Mouse (Mus musculus): Measurements from ENCODE around the gene Spaca3. TPM values are rescaled to one million over a fixed set of nuclear protein-coding genes. Genes with fewer than 3 reads are reported as not detected.

Gene Spaca3
- total RNA-seq (2021), result not detected

DNA sequence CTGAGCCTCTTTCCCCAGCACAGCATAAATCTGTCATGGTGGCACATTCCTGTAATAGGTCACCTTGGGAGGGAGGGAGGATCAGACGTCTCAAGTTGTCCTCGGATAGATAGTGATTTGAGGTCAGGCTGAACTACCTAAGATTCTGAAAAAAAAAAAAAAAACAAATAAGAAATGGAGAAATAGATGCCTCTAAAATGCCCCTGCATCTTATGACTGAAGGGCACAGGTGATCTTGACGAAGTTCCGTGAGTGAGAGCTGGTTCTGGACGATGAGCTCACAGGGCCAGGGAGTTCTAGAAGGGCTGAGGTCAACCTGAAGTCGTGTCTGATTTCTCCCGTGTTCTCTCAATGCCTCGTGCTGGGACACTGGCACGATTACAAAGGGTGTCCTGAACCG is at the start of gene Spaca3:
TSS of gene Spaca3 (plus strand) at position 301 of the 400 bp plus-strand sequence.
- DNase-seq, result no peak

DNA sequence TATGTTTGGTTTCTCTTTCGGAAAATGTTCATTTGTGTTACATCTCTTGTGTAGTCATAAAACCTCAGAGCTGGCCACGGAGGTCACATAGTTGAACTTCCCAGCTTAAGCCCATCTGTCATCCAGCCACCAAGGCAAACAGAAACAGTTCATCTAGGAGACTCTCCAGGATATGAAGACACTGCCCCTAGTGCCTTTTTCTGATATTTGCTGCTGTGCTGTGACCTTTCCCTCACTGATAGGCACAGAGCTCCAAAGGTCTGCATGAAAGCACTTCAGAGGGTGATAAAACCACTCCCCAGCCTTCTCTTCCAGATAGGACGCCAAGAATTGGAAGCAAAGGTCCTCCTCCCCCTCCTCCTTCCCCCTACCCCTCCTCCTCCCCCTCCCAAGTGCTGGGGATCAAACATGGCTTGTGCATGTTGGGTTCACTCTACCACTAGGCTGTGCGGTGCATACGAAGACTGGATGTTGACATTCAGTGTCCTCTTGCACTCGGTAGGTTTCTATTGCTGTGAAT is 49.6 kb upstream of the Spaca3 start:
- DNase-seq, result no peak

DNA sequence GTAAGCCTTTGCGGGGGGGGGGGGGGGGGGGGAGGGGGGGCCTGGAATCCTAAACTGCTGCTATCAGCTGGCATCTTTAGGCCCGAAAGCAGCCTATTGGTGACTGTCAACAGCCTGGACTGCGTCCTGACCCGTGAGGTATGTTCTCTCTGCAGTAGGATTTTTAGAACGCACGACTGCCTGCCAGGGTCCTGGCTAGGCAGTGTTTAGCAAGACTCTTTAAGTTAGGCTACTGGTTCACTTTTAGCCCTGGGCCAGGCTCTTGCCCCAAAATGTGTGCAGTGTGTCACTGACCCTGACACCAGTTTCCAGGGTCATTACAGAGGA is 48.5 kb upstream of the Spaca3 start:
- no peak for DNase-seq

DNA sequence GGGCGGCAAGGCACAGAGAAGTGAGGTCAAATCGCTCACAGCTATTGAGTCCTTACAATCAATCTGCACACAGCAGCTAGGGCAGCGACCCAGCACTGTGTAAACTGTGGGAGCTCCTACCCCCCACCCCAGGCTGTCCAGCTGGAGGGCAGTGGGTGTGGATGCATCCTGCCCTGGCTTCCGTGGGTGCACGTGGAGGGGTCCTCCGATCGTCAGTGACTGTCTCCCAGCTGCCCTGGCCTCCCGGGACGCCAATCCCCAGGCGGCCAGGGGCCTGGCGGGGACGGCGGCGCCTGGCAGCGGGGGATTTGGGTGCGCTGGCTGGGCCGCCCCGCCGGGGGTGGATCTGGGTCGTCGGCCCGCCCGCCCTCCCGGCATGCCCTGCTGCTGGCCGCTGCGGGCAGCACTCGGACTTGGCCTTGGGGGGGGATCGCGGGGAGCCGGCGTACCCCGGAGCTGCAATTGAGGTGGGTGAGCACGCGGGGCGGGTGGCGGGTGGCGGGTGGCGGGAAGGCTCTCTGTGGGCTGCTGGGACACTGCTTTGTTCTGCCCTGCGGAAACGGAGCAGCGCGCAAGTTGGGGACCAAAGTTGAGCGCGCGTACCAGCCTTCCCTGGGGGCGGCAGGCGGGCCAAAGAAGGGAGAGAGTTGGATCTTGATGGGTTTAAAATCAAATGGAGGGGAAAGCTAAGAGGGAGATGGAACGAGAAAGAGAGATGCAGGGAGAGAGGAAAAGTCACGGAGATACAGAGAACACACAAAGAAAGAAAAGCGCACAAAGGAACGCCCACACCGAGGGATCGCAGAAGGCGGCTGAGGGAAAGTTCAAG is 48.0 kb upstream of the Spaca3 start, which contains the start of gene Tmem98:
TSS of gene Tmem98 (plus strand) at position 183 of the 829 bp plus-strand sequence.
- peak; percentile 63 for DNase-seq

DNA sequence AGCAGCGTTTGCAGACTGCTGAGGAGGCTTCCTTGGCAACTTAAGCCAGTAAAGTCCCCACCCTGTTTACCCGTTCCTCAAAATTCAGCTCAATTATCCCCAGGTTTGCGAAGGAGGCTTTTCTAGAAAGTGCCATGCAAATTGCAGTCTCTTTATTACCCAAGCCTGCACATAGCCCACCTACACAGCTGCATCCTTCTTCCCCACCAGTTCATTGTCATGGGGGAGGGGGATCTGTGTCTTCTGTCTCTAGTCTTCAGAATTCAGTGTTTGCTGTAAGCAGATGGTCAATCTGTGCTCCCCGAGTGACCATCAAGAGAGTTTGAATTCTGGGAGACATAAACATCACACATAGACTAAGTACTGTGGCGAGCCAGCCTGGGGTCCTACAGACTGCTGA is 47.0 kb upstream of the Spaca3 start:
- no peak for DNase-seq

DNA sequence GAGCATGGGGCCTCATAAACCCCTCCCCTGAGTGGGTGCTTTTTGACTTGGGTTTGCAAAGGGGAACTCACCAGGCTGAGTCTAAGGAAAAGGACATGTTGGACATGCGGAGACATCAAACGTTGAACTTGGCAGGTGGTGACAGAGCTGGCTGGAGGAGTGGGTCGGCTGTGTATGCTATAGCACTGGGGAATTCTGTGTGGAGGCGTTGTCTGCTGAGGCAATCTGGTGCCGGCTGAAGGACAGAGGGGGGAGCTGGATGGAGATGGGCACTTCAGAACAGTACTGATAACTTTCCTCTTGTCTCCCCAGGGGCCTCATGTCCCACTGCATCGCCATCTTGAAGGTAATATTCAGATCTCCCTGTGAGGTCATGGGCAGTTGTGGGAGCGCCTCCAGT is 42.8 kb upstream of the Spaca3 start:
- DNase-seq, result no peak

DNA sequence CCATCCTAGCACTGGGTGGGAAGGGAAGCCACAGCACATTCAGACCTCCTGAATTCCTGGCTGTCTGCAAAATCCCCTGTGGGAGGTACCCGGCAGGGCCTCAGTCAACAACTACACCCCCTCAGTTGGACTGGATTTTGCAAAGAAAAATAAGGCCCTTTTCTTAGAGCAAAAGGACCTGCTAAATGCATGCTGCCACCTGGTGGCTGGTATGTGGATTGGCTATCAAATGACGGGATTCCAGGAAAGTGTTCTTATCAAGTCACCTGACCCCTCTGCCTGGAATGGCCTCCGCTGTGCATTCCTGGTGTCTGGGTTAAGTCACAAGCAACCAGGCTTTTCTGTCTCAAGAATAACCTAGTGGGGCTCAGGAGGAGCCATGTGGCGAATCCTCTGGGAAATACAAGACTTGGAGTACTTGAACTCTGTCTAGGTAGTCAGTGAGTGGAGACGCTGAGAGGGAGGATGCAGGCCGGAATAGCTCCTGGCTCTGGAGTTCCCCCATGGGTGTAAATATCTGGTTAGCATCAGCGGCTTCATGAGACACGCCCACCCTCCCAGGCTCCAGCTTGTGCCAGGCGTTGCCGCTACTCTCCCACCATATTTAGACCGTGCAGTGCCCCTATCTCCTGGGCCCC is 40.0 kb upstream of the Spaca3 start:
- DNase-seq, result peak; percentile 88

DNA sequence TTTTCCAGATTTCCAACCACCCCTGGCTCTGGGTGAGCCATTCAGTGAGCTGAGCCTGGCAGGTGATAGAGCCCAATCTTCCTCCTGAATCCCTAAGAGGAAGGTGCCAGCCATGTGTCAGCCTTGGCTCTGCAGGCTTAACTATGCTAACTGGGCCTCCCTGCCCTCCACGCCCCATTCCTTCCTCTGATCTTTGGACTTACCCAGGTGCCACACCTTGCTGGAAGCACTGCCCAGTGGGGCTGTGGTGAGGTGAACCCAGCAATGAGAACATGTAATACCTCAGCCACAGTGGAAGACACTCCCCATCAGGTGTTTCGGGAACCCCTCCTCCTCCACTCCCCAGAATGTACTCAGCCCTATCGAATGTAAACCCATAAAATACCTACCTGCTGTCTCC is 38.1 kb upstream of the Spaca3 start:
- no peak for DNase-seq

DNA sequence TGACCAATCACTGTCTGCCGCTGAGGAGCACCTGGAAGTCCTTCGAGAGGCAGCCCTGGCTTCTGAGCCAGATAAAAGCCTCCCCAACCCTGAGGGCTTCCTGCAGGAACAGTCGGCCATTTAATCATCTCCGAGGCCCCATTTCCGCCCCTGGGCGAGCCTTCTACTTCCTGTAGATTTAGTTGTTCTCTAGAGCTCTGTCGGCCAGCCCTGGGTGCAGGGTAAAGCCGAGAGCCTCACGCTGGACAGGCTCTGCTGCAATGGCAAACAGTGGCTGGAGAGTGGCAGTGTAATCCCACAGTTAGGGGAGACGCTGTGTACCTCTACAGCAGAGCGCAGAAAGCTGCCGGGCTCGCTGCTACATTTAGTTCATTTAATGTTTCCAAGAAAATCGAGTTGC is 36.9 kb upstream of the Spaca3 start:
- DNase-seq, result peak; percentile 51

DNA sequence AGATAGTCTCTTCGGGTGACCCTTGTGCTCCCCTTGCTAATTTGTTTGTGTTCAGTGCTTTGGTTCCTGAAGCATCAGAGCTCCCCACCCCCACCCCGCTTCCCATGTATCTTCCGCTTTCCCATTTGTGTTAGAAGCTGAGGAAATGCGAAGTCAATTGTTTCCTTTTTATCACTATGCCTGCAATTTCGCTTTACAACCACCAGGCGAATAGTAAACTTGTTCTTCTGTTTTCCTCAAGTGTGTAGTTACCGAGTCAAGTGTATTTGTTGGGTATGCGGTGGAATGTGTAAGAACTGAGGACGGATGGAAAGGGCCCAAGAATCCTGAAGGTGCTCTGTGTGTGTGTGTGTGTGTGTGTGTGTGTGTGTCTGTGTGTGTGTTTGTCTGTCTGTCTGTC is 36.4 kb upstream of the Spaca3 start:
- no peak for DNase-seq

DNA sequence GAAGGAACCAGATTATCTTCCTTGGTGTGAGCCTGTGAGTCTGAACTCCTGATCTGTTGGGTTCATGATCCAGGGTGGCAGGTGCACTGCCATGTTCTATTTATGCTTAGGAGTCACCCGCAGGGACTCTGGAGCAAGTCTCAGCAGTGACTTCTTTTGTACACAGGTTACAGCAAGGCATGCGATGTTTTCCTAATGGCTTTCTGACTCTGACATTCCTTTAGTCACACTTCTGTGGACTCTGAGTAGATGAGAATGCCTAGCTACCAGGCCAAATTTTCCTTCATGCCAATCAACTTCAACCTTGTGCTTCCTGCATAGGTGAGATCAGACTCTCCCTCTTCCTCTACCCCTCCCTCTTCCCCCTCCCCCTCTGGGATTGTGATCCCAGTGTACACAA is 22.8 kb upstream of the Spaca3 start:
- DNase-seq, result no peak

DNA sequence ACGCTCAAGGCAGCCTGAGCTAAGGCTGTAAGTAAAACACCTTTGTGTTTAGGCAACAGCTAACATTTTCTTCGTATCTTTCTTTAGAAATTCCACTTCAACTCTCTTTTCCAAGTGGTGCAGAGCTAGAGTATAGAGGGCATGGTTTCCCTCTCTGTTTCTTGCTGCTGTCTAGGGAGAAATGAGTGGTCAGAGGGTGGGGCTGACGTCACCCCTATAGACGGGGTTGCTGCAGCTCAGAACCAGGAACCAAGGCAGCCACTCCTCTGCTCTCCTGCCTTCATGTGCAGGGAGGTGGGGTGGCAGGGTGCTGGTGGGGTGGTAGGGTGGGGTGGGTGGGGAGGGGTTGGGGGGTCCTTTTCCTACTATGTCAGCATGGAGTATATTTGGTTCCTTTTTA is 22.3 kb upstream of the Spaca3 start:
- no peak for DNase-seq

DNA sequence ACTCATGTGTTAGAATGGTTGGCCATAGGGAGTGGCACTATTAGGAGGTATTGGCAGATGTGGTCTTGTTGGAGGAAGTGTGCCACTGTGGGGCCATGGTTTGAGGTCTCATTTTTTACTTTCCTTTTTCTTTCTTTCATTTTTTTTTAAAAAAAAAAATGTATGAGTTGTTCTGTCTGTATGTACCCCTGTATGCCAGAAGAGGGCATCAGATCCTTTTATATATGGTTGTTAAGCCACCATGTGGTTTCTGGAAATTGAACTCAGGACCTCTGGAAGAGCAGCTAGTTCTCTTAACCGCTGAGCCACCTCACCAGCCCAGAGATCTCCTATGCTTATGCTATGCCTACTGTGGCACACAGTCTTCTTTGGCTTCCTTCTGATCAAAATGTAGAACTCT is 19.4 kb upstream of the Spaca3 start:
- DNase-seq, result no peak

DNA sequence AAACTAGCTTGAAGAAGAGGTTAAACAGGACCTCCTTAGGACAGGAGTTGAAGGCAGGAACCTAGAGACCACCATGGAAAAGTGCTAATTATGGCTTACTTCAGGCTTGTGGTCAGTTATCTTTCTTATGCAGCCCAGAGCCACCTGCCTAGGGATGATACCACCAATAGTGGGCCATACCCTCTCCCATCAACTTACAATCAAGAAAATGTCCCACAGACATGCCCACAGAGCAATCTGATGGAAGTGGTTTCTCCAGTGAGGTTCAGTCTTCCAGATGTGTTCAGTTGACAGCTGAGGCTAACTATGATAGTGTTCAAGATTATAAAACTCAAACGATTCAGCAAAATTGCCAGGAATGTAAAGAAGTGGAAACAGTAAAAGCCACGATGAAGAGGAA is 14.7 kb upstream of the Spaca3 start:
- DNase-seq, result no peak

DNA sequence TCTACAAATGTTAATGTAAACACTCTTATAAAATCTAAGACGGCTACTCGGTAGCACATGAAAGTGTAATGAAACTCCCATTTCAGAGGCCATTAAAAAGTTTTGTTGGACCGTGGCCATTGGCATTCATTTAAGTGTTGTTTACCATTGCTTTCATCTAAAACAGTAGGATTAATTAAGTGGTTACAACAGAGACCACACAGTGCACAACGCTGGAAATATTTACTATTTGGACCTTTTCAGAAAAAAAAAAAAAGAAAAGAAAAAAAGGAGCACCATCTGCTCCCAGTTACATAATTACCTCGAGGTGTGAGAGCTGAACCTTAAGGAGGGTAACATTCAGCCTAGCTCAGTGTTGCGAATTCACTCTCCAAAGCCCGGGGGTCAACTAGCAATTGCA is 12.7 kb upstream of the Spaca3 start:
- DNase-seq, result no peak

DNA sequence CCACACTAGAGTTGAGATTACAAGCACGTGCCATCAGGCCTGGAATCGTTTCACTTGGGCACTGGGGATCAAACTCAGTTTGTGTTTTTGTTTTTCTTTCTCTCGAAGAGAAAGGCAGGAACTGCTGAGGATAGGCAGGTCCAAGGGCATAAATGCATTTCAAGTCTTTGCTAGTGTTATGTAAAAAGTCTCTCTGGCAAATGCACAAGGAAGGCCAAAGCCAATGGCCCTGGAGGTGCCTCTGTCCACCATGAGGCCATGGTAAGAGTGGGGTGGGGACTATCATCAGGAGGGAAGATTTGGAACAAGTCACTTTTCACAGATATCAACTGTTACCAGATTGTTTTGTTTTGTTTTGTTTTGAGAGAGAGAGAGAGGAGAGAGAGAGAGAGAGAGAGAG is 12.1 kb upstream of the Spaca3 start:
- no peak for DNase-seq

DNA sequence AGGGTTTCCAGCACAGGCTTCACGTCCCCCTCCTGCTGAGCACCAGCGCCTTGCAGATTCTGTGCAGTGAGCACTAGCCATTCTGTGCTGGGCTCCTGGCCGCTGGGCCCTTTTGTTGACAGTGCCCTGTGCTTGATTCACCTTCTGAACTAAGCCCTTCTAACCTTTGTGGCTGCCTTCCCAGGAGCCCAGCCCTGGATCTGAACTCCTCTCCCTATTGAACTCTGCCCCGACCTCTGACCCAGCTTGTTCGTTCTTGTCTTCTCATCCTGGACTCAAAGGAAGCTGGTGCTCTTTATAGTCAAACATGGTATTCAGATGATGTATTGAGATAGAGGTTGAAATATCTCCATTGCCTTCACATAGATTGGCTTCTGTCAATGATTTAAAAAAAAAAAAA is 10.0 kb upstream of the Spaca3 start:
- DNase-seq, result no peak

DNA sequence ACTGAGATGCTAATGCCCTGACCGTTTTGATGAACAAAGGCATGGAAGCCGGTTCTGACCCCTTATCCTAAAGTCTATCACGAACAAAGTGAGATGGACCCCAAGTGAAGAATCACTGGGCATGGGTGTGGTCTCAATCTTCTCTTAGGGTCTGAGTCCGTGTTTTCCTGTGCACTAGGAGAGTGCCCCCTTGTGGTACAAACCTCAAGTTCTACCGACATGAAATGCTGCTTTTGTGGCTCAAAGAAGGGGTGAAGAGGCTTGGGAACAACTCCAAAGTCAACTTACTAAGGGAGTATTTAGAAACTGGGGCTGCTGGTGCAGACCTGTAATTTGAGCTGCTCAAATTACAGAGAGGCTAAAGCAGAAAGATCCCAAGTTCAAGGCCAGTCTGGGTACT is 6.3 kb upstream of the Spaca3 start:
- peak; percentile 38 for DNase-seq

DNA sequence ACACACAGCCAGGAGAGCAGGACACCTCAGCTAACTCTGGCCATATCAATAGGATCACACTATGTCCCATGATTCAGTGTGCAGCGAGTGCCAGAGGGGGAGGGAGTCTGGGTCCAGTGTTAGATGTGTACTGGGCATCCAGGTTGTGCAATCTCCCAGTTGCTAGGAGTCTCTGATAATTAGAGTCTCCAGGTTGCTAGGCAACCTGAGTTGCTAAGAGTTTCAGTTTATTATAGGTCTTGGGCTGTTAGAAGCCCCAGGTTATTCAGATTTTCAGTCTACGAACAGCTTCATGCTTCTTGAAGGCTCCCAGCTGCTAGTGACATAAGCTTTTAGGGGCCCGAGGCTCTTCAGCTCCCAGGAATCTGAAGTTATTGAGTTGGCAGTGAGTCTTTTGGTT is 5.2 kb upstream of the Spaca3 start:
- no peak for DNase-seq

DNA sequence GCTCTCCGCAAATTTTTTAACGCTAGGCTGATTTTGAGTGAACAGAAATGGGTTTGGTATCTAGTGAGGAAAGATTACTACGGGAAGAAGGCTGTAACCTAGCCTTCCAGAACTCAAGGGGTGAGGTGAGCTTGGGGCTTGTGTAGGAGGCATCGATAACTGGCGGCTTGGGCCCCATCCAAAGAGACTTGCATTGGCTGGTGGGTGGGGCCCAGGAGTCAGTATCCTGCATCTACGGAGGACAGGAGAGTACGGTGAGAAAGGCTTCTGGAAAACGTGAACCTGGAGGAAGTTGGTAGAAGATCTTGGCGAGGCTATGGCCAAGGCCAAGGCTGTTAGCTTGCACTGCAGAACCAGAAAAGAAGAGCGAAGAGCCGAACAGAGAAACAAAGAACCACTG is 3.7 kb upstream of the Spaca3 start:
- DNase-seq, result no peak

DNA sequence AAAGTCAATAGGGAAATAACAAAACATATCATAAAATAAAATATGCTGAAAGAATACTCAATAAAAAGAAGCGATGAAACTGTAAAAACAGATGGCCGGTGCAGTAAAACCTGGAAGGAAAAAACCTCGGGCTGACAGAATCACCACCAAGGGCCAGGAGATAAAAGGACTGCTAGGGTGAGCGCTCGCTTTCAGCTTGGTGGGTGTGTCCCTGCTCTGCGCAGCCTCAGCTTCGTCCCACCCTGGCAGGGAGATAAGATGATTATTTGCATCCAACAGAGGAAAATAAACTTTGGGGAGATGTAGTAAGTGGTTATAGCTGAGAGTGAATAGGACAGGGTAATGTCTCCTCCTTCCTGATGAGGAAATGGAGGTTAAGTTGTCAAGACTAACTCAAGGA is 3.3 kb upstream of the Spaca3 start:
- no peak for DNase-seq

DNA sequence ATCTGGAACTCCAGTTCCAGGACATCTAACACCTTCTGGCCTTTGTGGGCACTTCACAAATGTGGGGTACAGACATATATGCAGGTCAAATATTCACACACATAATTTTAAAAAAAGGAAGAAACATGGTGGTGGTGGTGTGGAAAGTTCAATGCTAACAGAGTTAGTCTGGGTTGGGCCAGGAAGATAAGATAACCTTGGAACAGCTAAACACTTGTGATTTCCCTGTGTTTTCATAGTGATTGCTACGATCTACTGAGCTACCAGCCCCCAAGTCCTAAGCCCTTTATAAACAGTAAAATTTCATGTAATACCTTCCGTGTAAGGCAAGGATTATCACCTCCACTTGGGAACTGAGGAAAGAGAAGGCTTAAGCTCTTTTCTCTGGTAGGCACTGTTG is 1.3 kb upstream of the Spaca3 start:
- no peak for DNase-seq

DNA sequence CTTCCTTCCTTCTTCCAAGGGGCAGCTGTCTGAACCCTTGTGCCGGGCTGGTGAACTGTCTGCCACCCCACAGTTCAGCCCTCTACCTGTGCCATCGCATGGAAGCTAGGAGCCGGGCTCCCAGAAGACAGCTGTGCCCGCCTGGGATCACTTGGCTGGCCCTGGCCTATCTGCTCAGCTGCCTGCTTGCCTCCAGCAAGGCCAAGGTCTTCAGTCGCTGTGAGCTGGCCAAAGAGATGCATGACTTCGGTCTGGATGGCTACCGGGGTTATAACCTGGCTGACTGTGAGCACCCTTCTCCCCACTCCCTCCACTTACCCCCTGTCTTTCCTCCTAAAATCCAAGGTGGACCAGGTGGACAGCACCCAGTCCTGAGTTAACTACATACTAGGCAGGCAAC is 4.8 kb downstream of the Spaca3 start:
- DNase-seq, result no peak

DNA sequence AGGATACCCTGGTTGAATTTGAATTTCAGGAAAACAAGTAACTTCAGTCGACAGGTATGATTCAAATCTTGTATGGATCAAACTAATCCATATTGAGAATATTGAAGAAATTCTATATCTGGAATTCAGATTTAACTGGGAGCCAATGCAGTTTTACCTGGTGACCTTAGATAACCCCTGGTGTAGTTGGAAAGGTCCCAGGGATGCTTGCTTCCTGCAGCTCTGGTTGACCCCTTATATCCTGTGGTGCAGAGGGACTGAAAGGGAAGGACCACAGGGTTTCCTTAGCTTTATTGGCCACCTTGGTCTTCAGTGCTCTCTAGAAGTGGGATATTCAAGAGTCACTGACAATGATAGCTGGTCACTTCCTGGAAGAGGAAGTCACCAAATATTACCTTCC is 9.9 kb downstream of the Spaca3 start:
- DNase-seq, result no peak

Data from heart, postnatal 4 days (tissue).